Mouse (Mus musculus): Measurements from ENCODE around the gene Polr3g.
A peak's percentile ranks its signal among the peaks of the same experiment; 100 is the strongest.
"Not testable (repeated sequence)": the region's sequence is repeated elsewhere in the genome, so short reads cannot be mapped to it uniquely, and the experiment has no call there.

Gene Polr3g

GRCm38 (mm10) chr13:81689587-81689986 lies 21.2 kb downstream of the Polr3g start:
- no peak for DNase-seq (ENCODE audit: low read depth)

- DNase-seq (ENCODE audit: low read depth) = no peak
These were observed 25.9 kb downstream of the Polr3g start for GRCm38 (mm10) chr13:81684884-81685283.

- DNase-seq (ENCODE audit: low read depth) = no peak
These were observed 26.6 kb downstream of the Polr3g start for GRCm38 (mm10) chr13:81684258-81684657.

- no peak for DNase-seq (ENCODE audit: low read depth)
These were observed 27.7 kb downstream of the Polr3g start for GRCm38 (mm10) chr13:81683107-81683506.

GRCm38 (mm10) chr13:81675333-81675732 lies 35.5 kb downstream of the Polr3g start:
- no peak for DNase-seq (ENCODE audit: low read depth)

GRCm38 (mm10) chr13:81667713-81668112 lies 43.1 kb downstream of the Polr3g start:
- DNase-seq (ENCODE audit: low read depth) = no peak

- DNase-seq (ENCODE audit: low read depth) = no peak
These were observed 46.5 kb downstream of the Polr3g start for GRCm38 (mm10) chr13:81664331-81664698.

GRCm38 (mm10) chr13:81663566-81664330 lies 47.1 kb downstream of the Polr3g start:
- no peak for DNase-seq (ENCODE audit: low read depth)

GRCm38 (mm10) chr13:81658053-81658752 lies 52.6 kb downstream of the Polr3g start:
- no peak for DNase-seq (ENCODE audit: low read depth)

GRCm38 (mm10) chr13:81657351-81658052 lies 53.3 kb downstream of the Polr3g start, which contains the start of gene Lysmd3:
Lysmd3 (plus strand) TSS chr13:81657663.
- DNase-seq (ENCODE audit: low read depth) = peak; percentile 95

GRCm38 (mm10) chr13:81657008-81657350 lies 53.8 kb downstream of the Polr3g start:
- DNase-seq (ENCODE audit: low read depth) = no peak

- DNase-seq (ENCODE audit: low read depth) = no peak
These were observed 54.5 kb downstream of the Polr3g start for GRCm38 (mm10) chr13:81656091-81656850.

- DNase-seq (ENCODE audit: low read depth) = not testable (repeated sequence)
These were observed 60.4 kb downstream of the Polr3g start for GRCm38 (mm10) chr13:81650382-81650781.

GRCm38 (mm10) chr13:81646348-81646747 lies 64.5 kb downstream of the Polr3g start:
- DNase-seq (ENCODE audit: low read depth) = no peak

- no peak for DNase-seq (ENCODE audit: low read depth)
These were observed 66.7 kb downstream of the Polr3g start for GRCm38 (mm10) chr13:81644047-81644565.

GRCm38 (mm10) chr13:81642491-81643149 lies 68.2 kb downstream of the Polr3g start:
- no peak for DNase-seq (ENCODE audit: low read depth)

GRCm38 (mm10) chr13:81641289-81642045 lies 69.3 kb downstream of the Polr3g start:
- peak; percentile 61 for DNase-seq (ENCODE audit: low read depth)

- no peak for DNase-seq (ENCODE audit: low read depth)
These were observed 69.9 kb downstream of the Polr3g start for GRCm38 (mm10) chr13:81640881-81641280.

GRCm38 (mm10) chr13:81639624-81640023 lies 71.2 kb downstream of the Polr3g start:
- no peak for DNase-seq (ENCODE audit: low read depth)

GRCm38 (mm10) chr13:81632720-81633415 lies 77.9 kb downstream of the Polr3g start, which contains the start of gene Adgrv1:
Adgrv1 (minus strand) TSS chr13:81633154.
- no peak for DNase-seq (ENCODE audit: low read depth)
